Mouse (Mus musculus): ENCODE measurements around the gene Tent5b.

Tent5b gene

GRCm38 (mm10) chr4:133479458-133480184, at the start of gene Tent5b:
Gene Tent5b, plus strand, starts transcription at chr4:133480132.
- 9% methylated on average over 29 of the region's 29 CpGs for WGBS

- WGBS = 82% methylated on average over 6 of the region's 6 CpGs
These were observed 48.4 kb upstream of the Tent5b start for GRCm38 (mm10) chr4:133431508-133431907.

DNA sequence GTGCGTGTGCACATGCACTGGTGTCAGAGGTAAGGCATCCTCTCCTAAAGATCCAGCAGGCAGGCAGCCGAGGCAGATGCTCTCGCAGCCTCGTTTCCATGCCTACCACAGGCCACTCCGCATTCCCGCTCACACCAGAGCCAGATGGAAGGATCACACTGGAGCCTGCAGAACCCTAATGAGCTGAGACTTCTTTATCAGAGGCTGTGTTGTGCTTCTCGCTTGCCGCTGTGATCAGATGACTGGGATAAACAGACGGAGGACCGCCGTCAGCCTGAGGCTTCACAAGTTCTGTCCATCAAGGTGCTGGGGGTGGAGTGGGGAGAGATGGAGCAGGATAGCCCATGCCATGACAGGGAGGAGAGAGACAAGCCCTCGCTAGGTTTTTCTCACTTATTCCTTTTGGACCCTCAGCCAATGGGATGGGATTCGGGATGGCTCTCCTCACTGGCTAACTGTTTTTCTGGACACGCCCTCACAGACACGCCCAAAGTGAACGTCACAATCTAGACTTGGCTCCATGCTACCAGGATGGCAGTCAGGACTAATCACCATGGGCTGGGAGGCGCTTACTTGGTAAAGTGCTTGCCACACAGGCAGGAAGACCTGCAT, 47.3 kb upstream of the Tent5b start:
- 14% methylated on average over 17 of the region's 17 CpGs for WGBS

GRCm38 (mm10) chr4:133435921-133436320, 44.0 kb upstream of the Tent5b start:
- 91% methylated on average over 11 of the region's 11 CpGs for WGBS

GRCm38 (mm10) chr4:133439460-133440376, 40.2 kb upstream of the Tent5b start:
- 21% methylated on average over 17 of the region's 17 CpGs for WGBS

DNA sequence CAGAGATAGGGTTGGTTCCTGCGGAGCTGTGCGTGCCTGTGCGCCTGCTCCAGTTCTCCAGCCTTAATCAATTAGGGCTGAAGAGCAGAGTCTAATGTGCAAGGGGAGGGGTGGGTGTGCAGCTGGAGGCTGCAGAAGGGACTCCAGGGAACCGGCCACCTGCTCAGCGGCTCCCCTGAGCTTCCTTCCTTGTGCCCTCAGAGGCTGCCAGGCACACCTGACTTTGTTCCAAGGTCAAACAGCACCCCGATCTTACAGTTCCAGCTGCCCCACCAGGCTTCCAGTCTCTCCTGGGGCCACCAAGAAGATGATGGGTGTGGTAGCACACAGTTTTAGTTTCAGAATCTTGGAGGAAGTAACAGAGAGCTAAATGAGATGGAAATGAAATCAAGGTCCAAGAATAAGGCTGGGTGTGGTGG, 39.5 kb upstream of the Tent5b start:
- 26% methylated on average over 6 of the region's 6 CpGs for WGBS

- WGBS = 83% methylated on average over 3 of the region's 3 CpGs
These were observed 37.7 kb upstream of the Tent5b start for GRCm38 (mm10) chr4:133442194-133442593.

- WGBS = 62% methylated on average over 5 of the region's 5 CpGs
These were observed 36.8 kb upstream of the Tent5b start for GRCm38 (mm10) chr4:133443085-133443484.

DNA sequence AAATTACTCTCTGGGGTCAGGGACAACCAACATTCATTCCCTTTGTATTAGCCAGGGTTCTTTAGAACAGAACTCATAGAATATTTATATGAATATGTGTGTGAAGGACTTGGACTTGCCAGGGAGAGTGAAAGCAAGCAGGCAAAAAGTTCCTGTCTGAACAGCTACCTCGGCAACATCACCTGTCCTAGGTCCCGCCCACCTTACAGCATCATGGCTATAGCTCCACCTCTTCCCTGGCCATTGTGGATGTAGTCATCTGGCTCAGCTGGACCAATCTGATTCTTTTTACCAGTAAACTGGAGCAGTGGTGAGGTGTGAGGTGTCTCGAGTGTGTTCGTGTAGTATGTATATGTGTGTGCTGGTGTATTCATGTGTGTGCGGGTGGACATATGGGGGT, 34.2 kb upstream of the Tent5b start:
- 96% methylated on average over 5 of the region's 5 CpGs for WGBS

GRCm38 (mm10) chr4:133447366-133447765, 32.6 kb upstream of the Tent5b start:
- 74% methylated on average over 5 of the region's 5 CpGs for WGBS

DNA sequence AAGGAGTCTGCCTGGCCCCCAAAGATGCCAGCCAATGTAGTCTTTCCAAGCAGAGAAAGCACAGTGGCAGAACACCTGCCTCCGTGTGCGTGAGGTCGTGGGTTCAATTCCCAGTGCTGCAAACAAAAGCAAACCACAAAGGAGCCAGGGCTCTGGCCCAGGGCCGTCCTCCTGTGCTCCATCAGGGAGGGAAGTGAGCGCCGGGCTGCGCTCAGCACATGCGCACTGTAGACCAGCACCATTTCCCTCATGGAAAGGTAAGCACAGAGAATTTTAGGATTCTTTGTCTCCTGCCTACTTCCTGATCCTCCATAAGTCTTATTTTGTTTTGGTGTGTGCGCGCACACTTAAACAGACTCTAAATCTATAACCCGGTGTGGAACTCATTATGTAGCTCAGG, 32.0 kb upstream of the Tent5b start:
- WGBS = 85% methylated on average over 11 of the region's 11 CpGs

GRCm38 (mm10) chr4:133448708-133449388, 31.1 kb upstream of the Tent5b start:
- 84% methylated on average over 8 of the region's 8 CpGs for WGBS

- 18% methylated on average over 13 of the region's 13 CpGs for WGBS
These were observed 30.2 kb upstream of the Tent5b start for GRCm38 (mm10) chr4:133449726-133450125.

- 3% methylated on average over 10 of the region's 10 CpGs for WGBS
These were observed 28.4 kb upstream of the Tent5b start for GRCm38 (mm10) chr4:133451536-133451935.

GRCm38 (mm10) chr4:133452433-133452832, 27.5 kb upstream of the Tent5b start:
- WGBS = 81% methylated on average over 7 of the region's 7 CpGs

DNA sequence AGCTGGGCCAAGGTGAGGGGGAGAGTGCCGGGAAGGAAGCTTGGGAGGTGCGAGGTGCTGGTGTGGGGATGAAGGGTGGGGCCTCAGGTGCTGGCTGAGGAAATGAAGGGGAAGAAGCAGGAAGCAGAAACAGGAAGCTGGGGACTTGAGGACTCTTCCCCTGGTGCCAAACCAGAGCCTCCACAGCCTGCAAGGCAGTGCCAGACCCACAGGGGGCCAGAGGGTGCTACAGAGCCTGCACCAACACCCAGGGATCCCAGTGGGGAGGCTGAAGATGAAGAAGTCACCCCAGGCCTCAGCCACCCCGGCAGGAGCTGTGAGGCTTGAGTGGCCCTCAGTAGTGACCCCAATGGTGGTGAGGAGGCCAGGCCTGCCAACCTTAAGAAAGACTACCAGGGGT, 21.9 kb upstream of the Tent5b start:
- WGBS = 83% methylated on average over 3 of the region's 3 CpGs

GRCm38 (mm10) chr4:133460006-133460405, 19.9 kb upstream of the Tent5b start:
- 66% methylated on average over 1 of the region's 1 CpGs for WGBS

- whole genome bisulfite sequencing = 65% methylated on average over 5 of the region's 5 CpGs
These were observed 19.1 kb upstream of the Tent5b start for GRCm38 (mm10) chr4:133460796-133461325.

DNA sequence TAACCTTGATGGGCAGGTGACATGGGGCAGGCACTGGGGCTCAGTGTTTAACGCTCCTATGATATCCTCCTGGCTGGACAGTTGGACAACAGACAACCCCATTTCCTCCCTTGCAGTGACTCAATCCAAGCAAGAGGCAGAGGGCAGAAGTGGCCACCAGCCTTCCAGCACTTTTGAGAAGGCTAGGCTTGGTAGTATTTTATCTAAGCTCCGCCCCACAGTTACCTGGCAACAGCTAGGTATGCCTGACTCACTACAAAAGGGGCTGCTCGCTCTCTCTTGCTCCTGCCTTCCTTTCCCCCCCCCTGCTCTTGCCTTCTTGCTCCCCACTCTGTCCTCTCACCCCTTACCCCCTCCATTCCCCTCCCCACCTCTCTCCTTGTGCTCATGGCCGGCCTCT, 18.6 kb upstream of the Tent5b start:
- 90% methylated on average over 4 of the region's 4 CpGs for WGBS

DNA sequence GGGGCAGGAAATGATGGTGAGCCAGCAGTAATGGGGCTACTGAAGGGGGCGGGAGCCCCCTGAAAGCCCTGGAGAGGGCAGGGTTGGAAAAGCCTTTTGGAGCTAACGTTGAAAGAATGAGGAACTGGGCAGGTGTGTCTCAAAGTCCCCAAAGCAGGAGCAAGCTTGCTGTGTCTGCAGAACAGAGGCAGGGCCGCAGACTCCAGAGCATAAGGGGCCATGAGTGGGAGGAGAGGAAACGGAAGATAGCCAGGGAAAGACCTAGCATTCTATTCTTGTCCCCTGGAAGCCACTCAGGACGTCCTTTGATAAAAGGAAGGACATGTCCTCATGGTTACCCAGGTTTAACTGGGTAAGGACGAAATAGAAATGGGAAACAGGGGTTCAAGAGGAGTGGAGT, 16.7 kb upstream of the Tent5b start:
- 63% methylated on average over 6 of the region's 6 CpGs for WGBS

GRCm38 (mm10) chr4:133468080-133468479, 11.9 kb upstream of the Tent5b start:
- WGBS = under 1% methylated on average over 27 of the region's 27 CpGs

GRCm38 (mm10) chr4:133469122-133469521, 10.8 kb upstream of the Tent5b start:
- 34% methylated on average over 12 of the region's 12 CpGs for WGBS

All from cerebral cortex, adult 2 months (tissue).